Mouse (Mus musculus): ENCODE results near the gene Gm5141.
"Not testable (repeated sequence)": the region's sequence is repeated elsewhere in the genome, so short reads cannot be mapped to it uniquely, and the experiment has no call there.

DNA sequence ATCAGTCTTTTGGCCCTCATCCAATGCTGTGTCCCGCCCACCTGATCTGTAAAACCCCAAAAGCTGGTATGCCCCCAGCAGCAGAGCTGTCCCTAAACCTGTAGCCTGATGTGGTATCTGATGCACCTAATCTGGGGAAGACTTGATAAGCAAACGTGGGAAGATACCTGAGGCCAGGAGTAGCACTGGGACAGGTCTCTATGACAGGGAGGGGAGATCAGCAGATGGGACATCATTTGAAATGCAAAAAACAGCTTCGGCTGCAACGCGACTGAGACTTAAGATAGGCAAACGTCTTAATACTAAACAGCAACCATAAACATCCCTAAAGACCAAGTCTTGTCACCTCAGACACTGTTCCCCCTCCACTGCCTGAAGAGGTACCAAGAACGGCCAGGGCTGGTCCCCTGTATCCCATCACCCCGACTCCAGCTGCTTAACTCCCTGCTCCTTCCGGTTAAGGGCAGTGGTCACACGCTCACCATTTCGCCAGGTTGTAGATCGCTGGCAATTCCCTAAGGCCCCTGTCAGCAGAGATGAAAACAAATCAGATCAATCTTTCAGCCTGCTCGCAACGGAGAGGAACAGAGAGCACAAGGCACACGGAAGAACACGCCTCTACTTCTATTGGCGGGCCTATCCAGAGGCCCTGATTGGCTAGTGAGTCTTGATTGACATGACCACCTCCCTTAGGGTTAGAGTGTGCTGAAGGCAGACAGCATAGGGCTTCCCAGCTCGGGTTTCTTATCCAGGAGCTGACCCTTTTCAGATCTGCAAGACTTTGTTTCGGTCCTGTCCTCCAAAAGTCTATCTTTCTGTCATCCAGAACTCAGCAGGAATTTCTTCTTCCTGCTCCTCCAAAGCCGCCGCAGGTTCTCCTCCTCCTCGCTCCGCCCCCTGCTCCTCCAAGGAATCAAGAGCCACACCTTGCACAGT lies at the start of gene Gm5141:
- TF ChIP-seq CTCF (IDR thresholded peaks at IDR 0.05; ENCODE audit: insufficient read depth, low read length); POLR2A (IDR thresholded peaks at IDR 0.05; ENCODE audit: borderline replicate concordance, extremely low read depth, low read depth, low read length): not testable (repeated sequence)

Measured in lung, adult 2 months (tissue).